Mouse (Mus musculus) heart, postnatal 0 days (tissue): ENCODE results near the gene Itpk1. TPM values are rescaled to one million over a fixed set of nuclear protein-coding genes. Genes with fewer than 3 reads are reported as not detected.

ENCODE experiments used
- ATAC-seq: fragments of 200-750 bp; cut with Nextera tagmentation; 2 replicates; pipeline ENCODE4 v1.8.0; 2017; ENCODE audit warnings: low read depth, moderate number of reproducible peaks, moderate library complexity; ENCODE audit not compliant: insufficient read depth
- DNase-seq: peaks from one replicate; pipeline ENCODE4 v3.0.0-alpha.2; 2016; ENCODE audit warnings: low spot score
- H3K27ac ChIP-seq: fragments of 300-500 bp; sonication (generic); 2 replicates; pipeline ENCODE4 v1.5.1; 2014; ENCODE audit warnings: low read depth, mild to moderate bottlenecking
- H3K27me3 ChIP-seq: fragments of 300-500 bp; sonication (generic); 2 replicates; pipeline ENCODE4 v1.6.1; 2014; ENCODE audit warnings: low read length, mixed read lengths; ENCODE audit not compliant: control insufficient read depth, insufficient read depth
- H3K36me3 ChIP-seq: fragments of 300-500 bp; sonication (generic); replicated peaks from 2 replicates; pipeline ENCODE4 v1.6.1; 2014; ENCODE audit warnings: low read length, mixed read lengths; ENCODE audit not compliant: control insufficient read depth, insufficient read depth
- H3K4me1 ChIP-seq: fragments of 300-500 bp; sonication (generic); 2 replicates; pipeline ENCODE4 v1.6.1; 2014; ENCODE audit warnings: antibody characterized with exemption; ENCODE audit not compliant: control insufficient read depth, insufficient read depth
- H3K4me2 ChIP-seq: fragments of 300-500 bp; sonication (generic); 2 replicates; pipeline ENCODE4 v1.6.1; 2014; ENCODE audit warnings: low read depth, mild to moderate bottlenecking, low read length, moderate library complexity
- H3K4me3 ChIP-seq: fragments of 300-500 bp; sonication (generic); 2 replicates; pipeline ENCODE4 v1.5.1; 2014; ENCODE audit warnings: low read depth, low read length
- H3K9ac ChIP-seq: fragments of 300-500 bp; sonication (generic); replicated peaks from 2 replicates; pipeline ENCODE4 v1.6.1; 2014; ENCODE audit warnings: low read depth, low read length, mixed read lengths
- H3K9me3 ChIP-seq: fragments of 300-500 bp; sonication (generic); replicated peaks from 2 replicates; pipeline ENCODE4 v1.6.1; 2016; ENCODE audit warnings: low read length; ENCODE audit not compliant: control insufficient read depth
- CTCF ChIP-seq: IDR thresholded peaks from 2 replicates; pipeline ENCODE4 v1.5.1; 2016; ENCODE audit warnings: antibody characterized with exemption, control low read depth, low read depth
- EP300 ChIP-seq: IDR thresholded peaks from 2 replicates; pipeline ENCODE4 v1.6.1; 2016; ENCODE audit warnings: antibody characterized with exemption, low read depth
- WGBS: fragments of 180-500 bp; shearing (Covaris S2); extraction: QIAGEN DNeasy Blood & Tissue Kit; methylation state at CpG from one replicate; pipeline ENCODE4 v1.1.7; 2014; 5-methylcytosine and 5-hydroxymethylcytosine counted together
- polyA plus RNA-seq: library from polyadenylated mRNA; unstranded; fragments of >200 nt; fragmentation: Nextera tagmentation; extraction: Ambion mirVana; gene quantifications from 2 replicates; pipeline ENCODE4 v1.2.1, GENCODE M21; 2015
- total RNA-seq: library from RNA; depleted of rRNA; stranded (reverse); fragments of >200 nt; gene quantifications from 2 replicates; pipeline ENCODE4 v1.2.3, GENCODE M21; 2014; ENCODE audit warnings: low replicate concordance

Gene Itpk1
- total and polyA plus RNA-seq, 2 experiments from 2014 or later, result 2.6 to 9.4 TPM

- no peak overlapping the region for H3K9ac ChIP-seq
- peaks cover 13% of the 10 kb centered on the region for H3K4me1 ChIP-seq
- TF ChIP-seq CTCF, result no peak
- TF ChIP-seq EP300, result no peak
- no peak overlapping the region for H3K27ac ChIP-seq
- no peaks in the 10 kb centered on the region for H3K9me3 ChIP-seq
- ATAC-seq (no peak), DNase-seq (no peak)
- no peak overlapping the region for H3K4me2 ChIP-seq
- peaks cover 7% of the 10 kb centered on the region; the same call in 1 of the 2 replicates for H3K36me3 ChIP-seq
- no peak overlapping the region for H3K4me3 ChIP-seq
- 63% methylated on average over 7 of the region's 7 CpGs for WGBS
- no peaks in the 10 kb centered on the region for H3K27me3 ChIP-seq
Measured at GRCm38 (mm10) chr12:102742056-102742455, 37.3 kb upstream of the Itpk1 start.

- DNase-seq, result peak; percentile 28
- H3K4me1 ChIP-seq, result peaks cover 13% of the 10 kb centered on the region
- H3K27me3 ChIP-seq, result no peaks in the 10 kb centered on the region
- no peak overlapping the region for H3K4me2 ChIP-seq
- H3K9me3 ChIP-seq, result no peaks in the 10 kb centered on the region
- ATAC-seq, result no peak
- H3K36me3 ChIP-seq, result no peaks in the 10 kb centered on the region
- H3K27ac ChIP-seq, result no peak overlapping the region
- no peak overlapping the region for H3K4me3 ChIP-seq
- TF ChIP-seq EP300, result no peak
- peak; percentile 54 for TF ChIP-seq CTCF
- no peak overlapping the region for H3K9ac ChIP-seq
- WGBS, result 61% methylated on average over 3 of the region's 3 CpGs
Measured at GRCm38 (mm10) chr12:102740285-102740684, 35.6 kb upstream of the Itpk1 start.

GRCm38 (mm10) chr12:102739096-102739495 lies 34.4 kb upstream of the Itpk1 start:
- TF ChIP-seq EP300 (no peak), CTCF (no peak)
- no peak overlapping the region for H3K9ac ChIP-seq
- no peak for DNase-seq
- peaks cover 7% of the 10 kb centered on the region for H3K4me1 ChIP-seq
- no peak for ATAC-seq
- H3K27me3 ChIP-seq, result no peaks in the 10 kb centered on the region
- WGBS, result 39% methylated on average over 5 of the region's 5 CpGs
- H3K36me3 ChIP-seq, result no peaks in the 10 kb centered on the region
- H3K9me3 ChIP-seq, result no peaks in the 10 kb centered on the region
- H3K27ac ChIP-seq, result no peak overlapping the region
- no peak overlapping the region for H3K4me3 ChIP-seq
- no peak overlapping the region for H3K4me2 ChIP-seq

GRCm38 (mm10) chr12:102733381-102733780 lies 28.7 kb upstream of the Itpk1 start:
- Histone ChIP-seq H3K4me2 (no peak overlapping the region), H3K9me3 (no peaks in the 10 kb centered on the region), H3K4me1 (peaks cover 7% of the 10 kb centered on the region; the same call in 1 of the 2 replicates), H3K9ac (no peak overlapping the region), H3K36me3 (no peaks in the 10 kb centered on the region), H3K4me3 (no peak overlapping the region), H3K27me3 (no peaks in the 10 kb centered on the region), H3K27ac (no peak overlapping the region)
- no peak for ATAC-seq
- peak; percentile 41 for DNase-seq
- 4% methylated on average over 5 of the region's 5 CpGs for WGBS
- peak; percentile 62 for TF ChIP-seq CTCF
- no peak for TF ChIP-seq EP300

GRCm38 (mm10) chr12:102730798-102731619 lies 26.3 kb upstream of the Itpk1 start:
- Histone ChIP-seq H3K4me3 (no peak overlapping the region), H3K27ac (no peak overlapping the region), H3K9ac (no peak overlapping the region), H3K27me3 (no peaks in the 10 kb centered on the region), H3K36me3 (no peaks in the 10 kb centered on the region), H3K4me1 (peaks cover 7% of the 10 kb centered on the region; the same call in 1 of the 2 replicates), H3K4me2 (peak overlapping the region; percentile 35; the same call in 1 of the 2 replicates), H3K9me3 (no peaks in the 10 kb centered on the region)
- TF ChIP-seq CTCF, result no peak
- TF ChIP-seq EP300, result no peak
- WGBS, result 39% methylated on average over 16 of the region's 16 CpGs
- ATAC-seq, result no peak
- no peak for DNase-seq
